Mouse (Mus musculus) kidney, postnatal 14 days (tissue): Measurements from ENCODE around the gene I830077J02Rik.
A peak's percentile ranks its signal among the peaks of the same experiment; 100 is the strongest.
"Not testable (repeated sequence)": the region's sequence is repeated elsewhere in the genome, so short reads cannot be mapped to it uniquely, and the experiment has no call there.

ENCODE experiments used
- DNase-seq: peaks from one replicate; pipeline ENCODE4 v3.0.0; 2022; ENCODE audit warnings: mixed read lengths

I830077J02Rik gene

DNA sequence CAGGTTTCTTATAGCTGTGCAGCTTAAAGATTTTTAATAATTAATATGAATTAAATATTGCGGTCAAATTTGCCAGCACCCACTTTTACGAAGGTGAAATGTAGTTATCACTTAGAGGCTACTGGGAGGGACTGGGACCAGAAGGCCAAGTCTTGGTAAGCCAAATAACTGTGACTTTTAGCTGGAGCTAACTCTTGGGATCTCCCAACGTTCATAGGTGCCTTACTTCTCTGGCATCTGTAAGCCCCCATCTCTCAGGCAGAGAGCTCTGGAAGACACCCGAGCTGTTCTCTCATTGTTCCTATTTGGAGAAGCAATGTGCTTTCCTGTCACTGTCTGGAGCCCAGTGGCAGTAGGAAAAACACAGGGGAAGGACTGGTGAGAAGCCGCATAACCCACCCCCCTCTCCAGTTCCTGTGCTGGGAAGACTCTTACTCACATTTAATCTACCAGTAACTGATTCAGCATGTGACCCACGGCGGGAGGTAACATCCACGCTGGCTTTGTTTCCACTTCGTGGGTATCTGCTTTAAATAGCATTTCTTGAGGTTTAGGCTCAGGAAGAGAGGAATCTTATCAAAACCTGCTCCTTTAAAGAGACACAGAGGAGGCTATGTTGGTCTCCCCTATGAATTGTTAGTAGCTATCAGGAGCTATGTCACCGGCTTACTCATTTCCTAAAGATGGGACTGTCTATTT lies 14.7 kb downstream of the I830077J02Rik start:
- DNase-seq: no peak

DNA sequence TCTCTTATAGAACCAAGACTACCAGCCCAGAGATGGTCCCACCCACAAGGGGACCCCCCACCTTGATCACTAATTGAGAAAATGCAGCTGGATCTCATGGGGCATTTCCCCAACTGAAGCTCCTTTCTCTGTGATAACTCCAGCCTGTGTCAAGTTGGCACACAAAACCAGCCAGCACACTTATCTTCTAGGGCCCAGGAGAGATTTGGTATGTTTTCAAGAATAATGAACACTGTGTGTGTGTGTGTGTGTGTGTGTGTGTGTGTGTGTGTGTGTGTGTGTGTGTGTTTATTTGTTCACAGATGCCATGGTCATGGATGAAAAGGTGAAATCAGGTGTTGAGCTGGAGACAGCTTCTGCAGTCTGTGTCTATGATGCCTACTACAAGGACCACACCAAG lies 16.0 kb downstream of the I830077J02Rik start:
- not testable (repeated sequence) for DNase-seq

DNA sequence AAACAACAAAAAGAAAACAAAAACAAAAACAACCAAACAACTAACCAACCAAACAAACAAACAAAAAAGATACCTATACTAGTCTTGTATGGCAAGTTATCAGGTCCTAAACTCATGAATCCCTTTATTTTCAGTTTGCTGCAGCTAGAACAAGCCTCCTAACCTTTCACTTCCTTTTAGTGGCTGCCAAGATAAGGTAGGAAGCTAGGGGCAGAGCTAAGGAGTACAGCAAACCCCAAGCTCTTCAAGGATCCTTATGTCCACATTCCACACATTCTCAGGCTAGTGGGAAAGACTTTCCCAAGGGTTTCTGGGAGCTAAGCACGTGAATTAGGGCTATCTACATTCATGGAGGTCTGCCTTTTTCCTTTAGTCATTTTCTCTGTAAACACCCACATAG lies 17.2 kb downstream of the I830077J02Rik start:
- DNase-seq: no peak

DNA sequence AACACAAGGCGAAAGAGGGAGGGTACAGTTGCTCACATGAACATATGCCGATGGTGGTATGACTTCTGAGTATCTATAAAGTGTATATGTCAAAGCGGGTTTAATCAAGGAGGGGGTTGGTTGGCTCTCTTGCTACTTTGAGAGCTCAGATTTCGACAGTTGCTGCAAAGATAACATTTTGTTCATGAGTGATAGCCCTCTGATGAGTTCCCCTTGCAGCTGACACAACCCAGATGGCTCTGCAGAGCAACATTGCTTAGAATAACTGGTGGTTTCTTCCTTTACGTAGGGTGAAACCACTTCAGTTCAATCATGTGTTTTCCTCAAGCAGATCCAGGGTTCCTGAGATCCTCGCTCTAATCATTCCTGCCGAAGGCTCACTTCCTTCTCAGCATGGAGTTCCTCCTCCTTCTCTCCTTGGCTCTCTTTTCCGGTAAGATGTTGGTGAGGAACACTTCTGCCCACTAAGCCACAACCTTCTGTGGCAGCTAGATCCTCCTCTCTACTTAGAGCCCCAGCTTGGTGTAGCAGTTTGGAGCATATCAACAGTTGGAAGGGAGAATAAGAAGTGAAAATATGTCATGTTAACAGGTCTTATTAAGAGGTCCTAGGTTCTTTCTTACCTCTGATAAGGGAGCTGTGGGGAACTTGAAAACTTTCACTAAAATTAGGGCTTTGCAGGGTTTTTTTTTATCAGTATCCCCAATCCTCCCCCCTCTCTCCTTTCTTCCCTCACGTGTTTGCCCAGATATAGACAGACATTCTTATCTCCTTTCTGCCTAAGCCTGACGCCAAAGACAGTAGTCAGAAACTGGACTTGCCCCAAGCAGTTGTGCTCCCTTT lies 18.4 kb downstream of the I830077J02Rik start:
- DNase-seq: no peak

DNA sequence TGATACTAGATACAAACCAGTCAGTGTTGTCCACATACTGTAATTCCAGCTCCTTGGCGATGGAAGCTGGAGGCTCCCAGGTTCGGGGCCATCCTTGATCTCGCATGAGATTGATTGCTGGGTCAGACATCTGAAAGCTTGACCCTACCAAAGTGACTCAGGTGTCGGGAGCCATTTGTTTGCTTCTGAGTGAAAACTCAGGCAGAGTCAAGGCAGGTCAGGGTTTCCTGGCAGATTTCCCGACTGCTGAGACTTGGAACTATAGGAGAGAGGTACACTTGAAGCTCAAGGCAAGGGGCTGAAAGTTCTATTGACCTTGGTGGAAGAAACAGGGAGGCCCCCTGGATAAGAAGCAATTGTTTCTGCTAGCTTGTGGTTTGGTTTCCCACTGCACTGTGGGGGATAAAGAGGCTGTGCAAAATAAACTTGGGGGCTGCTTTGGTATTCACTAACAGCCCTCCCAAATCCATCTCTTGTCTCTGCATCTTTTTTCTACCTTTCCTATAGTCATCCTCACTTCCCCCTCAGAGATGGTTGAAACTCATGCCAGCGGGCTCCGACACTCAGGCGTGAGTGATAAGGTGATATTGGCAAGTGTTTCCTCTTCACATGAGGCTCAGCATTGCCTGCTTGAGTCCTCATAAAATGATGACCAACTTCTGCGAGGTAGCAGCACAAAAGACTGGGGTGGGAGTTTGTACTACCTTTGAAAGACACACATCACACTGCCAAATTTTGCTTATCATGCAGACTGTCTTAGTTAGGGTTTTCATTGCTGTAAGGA lies 20.2 kb downstream of the I830077J02Rik start:
- DNase-seq: no peak

DNA sequence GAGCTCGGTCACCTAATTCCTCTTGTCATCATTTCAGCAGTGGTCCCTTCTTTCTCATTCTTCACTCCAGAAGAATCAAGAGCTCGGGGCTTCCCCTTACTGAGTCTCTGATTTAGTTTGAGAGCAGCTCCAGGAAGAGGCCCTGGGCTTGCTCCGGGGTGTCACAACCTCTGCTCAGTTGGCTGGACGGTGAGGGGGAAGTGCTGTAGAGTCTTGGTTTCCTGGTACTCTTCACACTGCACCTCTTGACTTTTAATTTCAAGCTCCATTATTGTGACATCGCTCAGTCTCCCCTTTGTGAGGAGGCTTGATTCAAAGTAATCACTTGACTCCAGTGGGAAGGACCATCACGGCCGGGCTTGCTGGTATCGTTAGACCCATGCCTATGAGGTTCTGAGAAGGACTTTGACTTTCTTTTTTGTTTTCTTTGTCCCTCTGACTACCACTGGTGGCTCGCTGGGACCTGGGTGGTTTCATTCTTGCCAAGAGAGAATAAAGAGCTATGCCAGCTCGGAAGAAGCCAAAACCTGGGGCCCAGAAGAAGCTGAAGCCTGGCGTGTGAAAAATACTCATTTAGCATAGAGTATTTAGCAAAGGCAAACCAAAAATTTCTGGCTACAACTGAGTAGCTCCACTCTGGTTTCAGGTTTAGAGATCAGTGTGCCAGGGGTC lies 21.8 kb downstream of the I830077J02Rik start:
- no peak for DNase-seq

DNA sequence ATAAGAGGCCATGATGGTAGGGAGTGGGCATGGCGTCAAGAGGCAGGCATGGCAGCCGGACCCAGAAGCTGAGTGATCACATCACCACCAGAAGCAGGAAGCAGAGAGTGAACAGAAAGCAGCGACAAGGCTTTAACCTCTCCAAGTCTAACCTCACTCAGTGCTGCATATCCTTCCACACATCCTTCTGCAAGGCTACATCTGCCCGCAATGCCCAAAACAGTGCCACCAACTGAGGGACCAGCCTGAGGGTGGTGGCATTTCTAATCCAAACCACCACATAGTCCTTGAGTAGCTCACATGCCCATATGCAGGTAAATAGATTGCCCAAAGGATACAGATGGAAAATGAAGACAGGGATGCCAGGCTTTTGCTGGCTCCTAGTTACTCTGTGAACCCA lies 23.5 kb downstream of the I830077J02Rik start:
- no peak for DNase-seq

DNA sequence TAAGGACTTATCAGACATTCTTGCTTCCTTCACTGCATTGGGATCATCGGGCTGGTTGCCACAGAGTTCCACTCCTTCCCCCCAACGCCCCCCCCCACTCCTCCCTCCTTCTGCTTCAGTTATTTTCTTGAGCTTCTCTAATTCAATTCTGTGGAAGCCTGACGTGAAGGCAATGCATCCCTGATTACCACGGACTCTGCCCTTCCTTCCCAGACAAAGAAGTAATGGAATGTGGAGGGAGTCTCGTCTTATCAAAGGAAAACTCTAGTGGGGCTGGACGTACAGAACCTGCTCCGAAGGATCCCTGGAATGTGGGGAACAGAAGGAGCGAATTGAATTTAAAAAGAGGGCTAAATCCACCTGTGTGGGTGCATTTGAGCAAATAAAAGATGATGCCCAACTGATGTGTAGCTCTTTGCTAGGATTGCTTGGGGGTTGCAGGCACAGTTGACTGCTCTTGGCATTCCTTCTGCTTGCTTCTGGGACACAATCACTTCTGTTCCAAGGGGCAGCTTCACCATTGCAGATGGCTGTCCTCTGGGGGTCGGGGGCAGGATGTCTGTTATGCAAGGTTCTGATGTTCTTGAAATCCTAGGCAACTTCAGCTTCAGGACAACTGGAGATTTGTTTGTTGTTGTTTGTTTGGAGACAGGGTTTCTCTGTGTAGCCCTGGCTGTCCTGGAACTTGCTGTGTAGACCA lies 24.4 kb downstream of the I830077J02Rik start:
- DNase-seq: no peak

DNA sequence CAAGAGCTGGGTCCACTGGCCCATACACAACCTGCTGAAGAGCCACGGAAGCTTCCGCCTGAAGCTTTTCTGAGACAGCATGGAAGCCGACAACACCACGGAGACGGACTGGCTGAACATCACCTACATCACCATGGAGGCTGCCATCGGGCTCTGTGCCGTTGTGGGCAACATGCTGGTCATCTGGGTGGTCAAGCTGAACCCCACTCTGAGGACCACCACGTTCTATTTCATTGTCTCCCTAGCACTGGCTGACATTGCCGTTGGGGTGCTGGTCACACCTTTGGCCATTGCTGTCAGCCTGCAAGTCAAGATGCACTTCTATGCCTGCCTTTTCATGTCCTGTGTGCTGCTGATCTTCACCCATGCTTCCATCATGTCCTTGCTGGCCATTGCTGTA lies 27.7 kb downstream of the I830077J02Rik start:
- DNase-seq: no peak

DNA sequence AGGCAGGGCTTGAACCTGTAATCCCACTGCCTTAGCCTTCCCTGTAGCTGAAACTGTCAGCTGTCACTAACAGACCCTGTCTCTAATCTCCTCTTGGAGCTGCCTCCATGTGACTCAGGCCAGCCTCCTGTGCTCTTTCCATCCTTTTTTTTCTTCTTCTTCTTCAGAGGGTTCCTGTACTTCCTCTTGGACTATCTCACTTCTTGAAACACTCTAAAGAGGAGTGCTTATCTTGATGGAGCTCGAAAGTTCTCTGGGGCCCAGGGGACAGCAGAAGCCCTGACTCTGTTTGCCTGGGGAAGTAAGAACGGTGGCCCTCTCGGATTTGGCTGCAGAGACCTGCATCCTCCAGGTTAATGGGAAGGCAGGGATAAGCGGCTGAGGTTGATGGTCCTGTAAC lies 28.3 kb downstream of the I830077J02Rik start:
- no peak for DNase-seq

DNA sequence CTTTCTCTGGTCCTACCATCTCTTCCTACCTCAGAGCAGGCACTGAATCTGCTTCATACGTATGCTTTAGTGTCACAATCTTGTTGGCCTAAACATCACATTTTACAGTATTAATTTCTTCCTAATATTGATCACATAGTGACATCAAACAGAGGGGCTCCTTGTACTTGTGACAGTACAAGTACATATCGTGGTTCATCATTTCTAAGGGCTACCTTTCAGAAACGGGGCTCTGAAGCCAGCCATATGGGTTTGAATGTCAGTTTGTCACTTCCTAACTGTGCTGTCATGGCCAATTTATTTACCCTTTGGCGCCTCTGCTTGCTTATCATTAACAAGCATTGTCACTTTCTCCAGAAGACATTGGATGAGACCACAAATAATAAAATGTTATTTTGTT lies 31.0 kb downstream of the I830077J02Rik start:
- DNase-seq: no peak

DNA sequence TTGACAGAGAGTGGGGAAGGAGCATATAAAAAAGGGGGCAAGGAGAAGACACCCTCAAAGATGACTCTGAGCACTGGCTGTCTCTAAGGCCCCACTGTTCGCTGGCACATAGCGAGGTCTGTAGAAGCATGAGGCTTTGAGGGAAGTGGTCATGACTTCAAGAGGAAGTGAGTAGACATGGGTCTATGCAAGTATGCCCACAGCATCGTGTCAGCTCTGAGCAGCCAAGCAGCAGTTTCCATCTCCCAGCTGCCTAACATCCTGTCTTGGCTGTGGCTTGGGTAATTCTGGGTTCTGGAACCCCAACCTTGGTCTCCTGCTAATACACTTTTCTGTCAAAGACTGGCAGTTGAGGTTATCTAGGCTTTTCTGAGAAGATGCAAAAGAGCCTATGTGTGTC lies 31.7 kb downstream of the I830077J02Rik start:
- no peak for DNase-seq

DNA sequence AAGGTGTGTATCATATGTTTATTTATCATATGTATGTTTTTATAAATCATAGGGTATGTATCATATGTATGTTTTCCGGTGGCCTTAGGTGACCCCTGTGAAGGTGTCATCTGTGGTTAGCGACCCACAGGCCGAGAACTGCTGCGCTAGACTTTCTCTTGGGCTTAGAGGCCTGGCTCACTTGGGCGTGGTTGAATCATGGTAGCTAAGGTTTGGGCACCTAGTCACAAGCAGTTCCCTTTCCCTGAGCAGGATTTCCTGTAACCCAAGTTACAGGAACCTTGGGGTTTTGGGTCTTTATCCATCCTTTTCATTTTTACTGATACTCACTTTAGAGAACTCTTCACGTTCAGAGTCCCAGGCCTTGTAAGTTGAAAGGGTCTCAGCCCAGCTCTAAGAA lies 32.2 kb downstream of the I830077J02Rik start:
- DNase-seq: no peak

DNA sequence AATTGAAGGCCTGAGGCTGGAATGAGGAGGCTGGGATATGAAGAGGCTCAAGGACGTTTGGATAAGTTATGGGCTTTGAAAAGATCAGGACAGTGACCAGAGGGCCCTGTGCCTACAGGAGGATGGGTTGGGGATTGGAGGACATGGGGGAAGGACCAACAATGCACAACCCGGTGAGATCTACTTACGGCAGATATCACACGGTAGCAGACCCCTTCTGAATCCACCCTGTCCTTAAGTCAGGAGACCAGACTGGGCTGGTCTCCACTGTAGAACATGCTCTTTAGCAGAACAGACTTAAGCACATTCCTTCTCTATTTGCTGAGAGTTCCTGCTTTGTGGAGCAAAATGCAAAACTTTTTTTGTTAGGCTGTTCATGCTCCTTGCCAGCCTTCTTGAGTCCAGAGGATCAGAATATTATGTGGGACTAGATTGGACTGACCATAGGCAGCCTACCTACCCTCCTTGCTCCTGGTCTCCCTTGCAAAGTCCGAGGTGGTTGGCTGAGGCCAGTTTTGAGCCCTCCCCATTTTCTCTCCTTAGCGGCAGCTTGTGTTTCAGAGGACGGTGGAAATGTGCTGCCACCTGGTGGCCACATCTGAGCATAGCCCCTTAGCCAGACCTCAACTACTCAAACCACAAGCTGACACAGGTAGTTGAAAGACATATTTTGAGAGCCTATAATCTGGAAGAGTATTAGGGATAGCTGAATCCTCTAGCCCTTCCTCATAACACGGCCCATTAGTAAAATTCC lies 32.9 kb downstream of the I830077J02Rik start:
- peak; percentile 86 for DNase-seq

DNA sequence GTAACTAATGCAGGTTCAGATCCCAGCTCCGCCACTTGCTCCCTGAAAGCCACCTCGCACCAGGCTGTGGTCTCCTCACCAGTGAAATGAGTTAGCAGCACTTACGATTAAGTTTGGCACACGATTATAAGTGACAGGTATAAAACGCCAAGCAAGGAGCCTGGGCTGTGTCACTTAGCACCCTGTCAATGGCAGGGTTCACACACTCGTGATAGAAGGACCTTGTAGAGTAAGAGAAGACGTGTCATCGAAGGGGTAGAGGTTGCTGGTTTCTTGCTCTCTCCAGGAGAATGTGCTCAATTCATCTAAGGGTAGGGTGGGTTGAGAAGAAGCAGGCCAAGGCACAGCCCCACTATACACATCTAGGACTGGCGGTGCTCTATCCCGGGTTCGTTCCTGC lies 33.6 kb downstream of the I830077J02Rik start:
- no peak for DNase-seq

DNA sequence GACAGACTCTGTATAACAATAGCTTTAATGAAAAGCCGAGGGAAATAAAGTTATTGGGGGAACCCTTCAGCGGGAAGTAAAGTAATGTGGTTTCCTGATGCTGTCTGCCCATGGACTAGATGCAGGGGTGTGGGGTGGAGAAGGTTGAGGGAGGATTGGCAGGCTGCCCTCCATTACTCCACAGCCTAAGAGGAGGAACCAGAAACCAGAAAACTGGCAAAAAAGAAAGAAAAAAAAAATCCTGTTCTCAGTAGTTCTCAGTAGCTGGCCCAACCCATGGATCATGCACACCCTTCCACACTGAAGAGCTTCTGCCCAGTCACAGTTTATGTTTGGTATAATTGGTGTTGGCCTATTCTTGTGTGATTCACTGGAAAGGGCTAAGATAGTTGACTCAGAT lies 34.1 kb downstream of the I830077J02Rik start:
- DNase-seq: no peak

DNA sequence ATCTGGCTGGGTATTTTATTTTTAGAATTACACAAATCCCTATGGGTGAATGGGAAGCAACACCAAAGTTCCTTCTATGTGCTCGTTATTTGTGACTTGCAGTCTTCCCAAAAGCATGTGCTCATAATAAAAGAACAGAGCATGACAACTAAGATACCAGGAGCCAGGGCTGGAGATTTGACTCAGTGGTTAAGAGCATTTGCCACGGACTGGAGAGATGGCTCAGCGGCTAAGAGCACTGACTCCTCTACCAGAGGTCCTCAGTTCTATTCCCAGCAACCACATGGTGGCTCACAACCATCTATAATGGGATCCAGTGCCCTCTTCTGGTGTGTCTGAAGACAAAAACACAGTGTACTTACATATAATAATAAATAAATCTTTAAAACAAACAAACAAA lies 35.7 kb downstream of the I830077J02Rik start:
- DNase-seq: no peak

DNA sequence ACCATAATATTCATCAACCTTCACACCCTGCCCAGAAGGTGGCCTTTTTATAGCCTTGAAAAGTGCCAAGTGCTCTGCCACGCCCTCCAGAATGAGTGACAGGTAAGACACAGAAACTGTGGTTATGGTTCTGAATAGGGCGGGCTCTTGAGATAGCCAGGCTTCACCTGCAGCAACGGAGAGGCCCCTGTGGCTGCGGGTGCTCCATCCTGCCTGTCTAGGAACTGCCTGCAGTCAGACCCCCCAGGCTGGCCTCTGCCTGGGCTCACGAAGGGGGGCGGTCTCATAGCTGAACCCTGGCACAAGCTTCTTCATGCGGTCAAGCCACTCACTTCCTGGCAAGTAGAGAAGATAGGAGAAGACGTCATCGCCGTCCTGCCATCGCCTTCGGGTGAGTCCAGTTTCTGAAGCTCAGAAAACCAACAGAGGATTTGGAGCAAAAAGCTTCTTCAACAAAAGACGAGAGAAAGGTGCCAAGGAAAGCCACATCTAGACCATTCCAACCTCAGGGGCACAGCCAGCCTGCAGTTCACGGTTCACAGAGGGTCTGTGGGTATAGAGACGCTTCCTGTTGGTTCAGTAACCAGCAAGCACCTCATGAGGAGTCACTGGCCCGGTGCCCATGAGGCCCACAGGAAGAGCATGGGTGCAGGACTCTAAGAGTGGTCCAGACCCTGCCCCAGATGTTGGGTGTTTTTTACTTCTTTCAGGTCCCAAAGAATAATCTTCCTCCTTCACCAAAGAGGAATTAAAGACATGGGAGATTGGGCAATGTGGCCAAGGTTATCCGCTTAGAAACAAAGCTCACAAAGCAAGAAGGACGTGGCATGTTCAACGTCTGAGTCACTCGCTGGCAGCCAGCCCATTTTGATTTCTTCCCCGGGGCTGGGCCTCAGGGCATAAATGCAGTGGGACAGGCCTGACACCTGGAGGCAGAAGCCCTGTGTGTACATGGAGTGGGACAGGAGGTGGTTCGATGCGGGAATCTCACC lies 37.6 kb downstream of the I830077J02Rik start:
- DNase-seq: peak; percentile 89

DNA sequence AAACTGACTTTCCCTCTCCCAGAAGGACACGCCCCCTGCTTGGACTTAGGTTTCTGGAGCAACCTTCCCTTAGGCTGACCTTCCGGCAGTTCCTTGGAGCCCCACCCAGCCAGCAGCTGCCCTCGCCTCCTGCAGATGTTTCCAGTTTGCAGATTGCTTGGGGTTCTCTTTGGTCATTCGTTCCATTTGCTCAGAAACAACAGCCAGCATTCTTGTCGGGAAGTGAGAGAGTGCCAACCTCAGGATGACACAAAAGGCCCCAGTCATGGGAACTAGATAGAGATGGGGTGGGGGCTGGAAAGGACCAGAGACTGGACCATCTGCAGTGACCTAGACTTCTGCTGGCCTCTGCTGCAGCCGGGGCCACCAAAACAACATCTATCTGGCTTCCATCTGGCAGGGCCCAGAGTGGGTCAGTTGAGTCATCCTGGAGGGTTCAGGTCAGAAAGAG lies 38.5 kb downstream of the I830077J02Rik start:
- DNase-seq: peak; percentile 40
